Mouse (Mus musculus): ENCODE data around the gene Tmem147.

- TF ChIP-seq CHD2 (IDR thresholded peaks at IDR 0.05; ENCODE audit: low read depth, low read length) = no peak
- no peak for TF ChIP-seq MAFK (IDR thresholded peaks at IDR 0.05; ENCODE audit: insufficient read depth, low read depth, low read length)
- no peak for TF ChIP-seq ZNF384 (IDR thresholded peaks at IDR 0.05; ENCODE audit: low read depth, low read length)
- TF ChIP-seq ZC3H11A (IDR thresholded peaks at IDR 0.05; ENCODE audit: borderline replicate concordance, low read depth, low read length) = no peak
Observed at GRCm38 (mm10) chr7:30719669-30720068, 9.7 kb downstream of the Tmem147 start.
